In the genomic region with DNA sequence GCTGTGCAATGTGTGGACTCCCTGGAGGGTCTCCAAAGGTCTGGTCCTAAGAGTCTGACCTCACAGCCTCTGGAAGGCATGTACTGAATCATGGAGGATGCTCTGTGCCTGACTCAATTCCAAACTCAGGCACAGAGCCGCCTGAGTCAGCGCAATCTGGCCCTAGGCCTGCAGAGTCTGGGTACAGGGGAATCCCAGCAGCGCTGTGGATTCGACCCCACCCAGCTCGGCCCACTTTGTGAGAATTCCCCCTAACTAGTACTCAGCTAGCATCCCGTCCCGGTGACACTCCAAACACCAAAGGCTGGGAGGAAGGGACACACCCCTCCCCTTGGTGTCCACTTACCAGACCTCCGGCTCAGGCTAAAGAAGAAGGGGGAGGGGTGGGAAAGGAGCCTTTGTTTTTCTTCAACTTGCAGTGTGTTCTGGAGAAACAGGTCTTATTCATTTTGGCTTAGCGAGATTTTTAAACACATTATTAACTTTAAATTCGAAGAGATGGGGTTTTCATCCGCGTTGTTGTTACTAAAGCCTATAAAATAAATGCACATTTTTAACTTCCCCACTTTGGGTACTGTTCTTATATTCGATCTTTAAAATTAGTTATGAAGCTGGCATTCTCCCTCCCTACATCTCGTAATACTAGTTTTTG, we compare ENCODE assay signal across 8 mouse cellular contexts. TPM values are rescaled to one million over a fixed set of nuclear protein-coding genes. Genes with fewer than 3 reads are reported as not detected.
A peak's percentile ranks its signal among the peaks of the same experiment; 100 is the strongest.
DNase-seq lines count a peak whose midpoint lies in the region; ATAC-seq and TF ChIP-seq lines count a peak whose summit lies in the region.

No protein-coding gene starts in this region.

- peak; percentile 47 for ATAC-seq in hindbrain, postnatal 0 days
- ATAC-seq in stomach, embryonic 14.5 days (ENCODE audit: insufficient number of reproducible peaks, insufficient read depth, low FRiP score, low read depth) = no peak
- no peak for ATAC-seq in megakaryocyte-erythroid progenitor cell, adult 5-6 weeks (replicated peaks; ENCODE audit: low FRiP score, low TSS enrichment, poor library complexity, severe bottlenecking)

- H3K9me3 ChIP-seq in hindbrain, postnatal 0 days (ENCODE audit: low read length) = no peaks in the 10 kb centered on the region
- no peaks in the 10 kb centered on the region for H3K9me3 ChIP-seq in stomach, embryonic 14.5 days (ENCODE audit: control insufficient read depth, low read depth, low read length)

- H3K9ac ChIP-seq in hindbrain, postnatal 0 days (replicated peaks; ENCODE audit: low read length) = no peak overlapping the region
- no peak overlapping the region for H3K9ac ChIP-seq in stomach, embryonic 14.5 days (replicated peaks; ENCODE audit: low read depth, low read length)

- H3K4me3 ChIP-seq in hindbrain, postnatal 0 days (ENCODE audit: low read length) = no peak overlapping the region
- no peak overlapping the region for H3K4me3 ChIP-seq in stomach, embryonic 14.5 days (ENCODE audit: low read depth, low read length)

- H3K36me3 ChIP-seq in hindbrain, postnatal 0 days (ENCODE audit: insufficient read depth, low read length) = no peaks in the 10 kb centered on the region
- no peaks in the 10 kb centered on the region for H3K36me3 ChIP-seq in stomach, embryonic 14.5 days (ENCODE audit: control insufficient read depth, insufficient read depth, low read length)

- TF ChIP-seq CTCF in hindbrain, postnatal 0 days (IDR thresholded peaks at IDR 0.05; ENCODE audit: low read depth) = no peak

- H3K4me1 ChIP-seq in hindbrain, postnatal 0 days (ENCODE audit: insufficient read depth, low read length) = no peaks in the 10 kb centered on the region
- H3K4me1 ChIP-seq in stomach, embryonic 14.5 days (ENCODE audit: control insufficient read depth, insufficient read depth, low read length) = peaks cover 5% of the 10 kb centered on the region; the same call in 1 of the 2 replicates

- DNase-seq in 3T3-L1 (ENCODE audit: low read depth, low spot score) (peak; percentile 93), NIH3T3 (ENCODE audit: low read depth) (peak; percentile 97)
- DNase-seq in gastrocnemius, adult 8-10 months (ENCODE audit: low spot score in 2 of 2) = peak; percentile 39 to 42
- DNase-seq in hindbrain, postnatal 0 days (ENCODE audit: low spot score) = no peak
- DNase-seq in left cerebral cortex, postnatal 36 days (ENCODE audit: low spot score in 2 of 2) = no peak
- no peak for DNase-seq in cerebellum, postnatal 36 days

- H3K27me3 ChIP-seq in hindbrain, postnatal 0 days (ENCODE audit: insufficient read depth, low read length) = no peaks in the 10 kb centered on the region
- no peaks in the 10 kb centered on the region for H3K27me3 ChIP-seq in stomach, embryonic 14.5 days (ENCODE audit: control insufficient read depth, insufficient read depth, low read length)

- intact Hi-C loops in left cerebral cortex, postnatal 36 days (cut with DNase I) = no loop called here

- H3K4me2 ChIP-seq in hindbrain, postnatal 0 days (ENCODE audit: low read depth, low read length) = 0 out of 2 replicates have a peak overlapping the region, but pooled peaks have one; percentile 4
- H3K4me2 ChIP-seq in stomach, embryonic 14.5 days (replicated peaks; ENCODE audit: low read depth, low read length) = peak overlapping the region; percentile 28; the same call in 1 of the 2 replicates

- 11% methylated on average over 14 of the region's 14 CpGs for WGBS in hindbrain, postnatal 0 days
- WGBS in stomach, embryonic 14.5 days = 13% methylated on average over 14 of the region's 14 CpGs

- H3K27ac ChIP-seq in hindbrain, postnatal 0 days = no peak overlapping the region
- no peak overlapping the region for H3K27ac ChIP-seq in stomach, embryonic 14.5 days (ENCODE audit: low read length)

RNA-seq across cellular contexts. Expression of gene Utrn, which starts 9.6 kb away (rescaled TPM):
- total RNA-seq in gastrocnemius, adult 8-10 months (2022) = 10 to 100 TPM; 17.2 to 23.0 (median 20.2) TPM
- total RNA-seq in hindbrain, postnatal 0 days (2014; rRNA removed) = 24.6 and 25.8 TPM in 2 replicates
- polyA plus RNA-seq in hindbrain, postnatal 0 days (2015; fragmentation: Nextera tagmentation; extraction: Ambion mirVana) = 25.0 and 27.3 TPM in 2 replicates
- 90.3 and 91.0 TPM in 2 replicates for polyA plus RNA-seq in stomach, embryonic 14.5 days (2014; fragmentation: Nextera tagmentation; extraction: Ambion mirVana)
- total RNA-seq in megakaryocyte-erythroid progenitor cell, adult 5-6 weeks (2014; fragmentation: Nextera tagmentation) = 22.7 and 27.6 TPM in 2 replicates
- total RNA-seq in megakaryocyte-erythroid progenitor cell, adult 5-6 weeks (2017) = 17.9 and 24.2 TPM in 2 replicates
- total RNA-seq in left cerebral cortex, postnatal 36 days (2021) = 10 to 100 TPM; 61.6 to 61.7 TPM

Comparison
In these comparisons a context has a peak if more than half of its experiments do, and no peak if none do; other contexts are left out.
1. DNase-seq: peak in 3T3-L1 (single experiment), NIH3T3 (single experiment) and gastrocnemius, adult 8-10 months (2 of 2); none in hindbrain, postnatal 0 days (single experiment), left cerebral cortex, postnatal 36 days (0 of 2) and cerebellum, postnatal 36 days (0 of 2).